Mouse (Mus musculus): ENCODE results near the gene Slc26a8.

DNA sequence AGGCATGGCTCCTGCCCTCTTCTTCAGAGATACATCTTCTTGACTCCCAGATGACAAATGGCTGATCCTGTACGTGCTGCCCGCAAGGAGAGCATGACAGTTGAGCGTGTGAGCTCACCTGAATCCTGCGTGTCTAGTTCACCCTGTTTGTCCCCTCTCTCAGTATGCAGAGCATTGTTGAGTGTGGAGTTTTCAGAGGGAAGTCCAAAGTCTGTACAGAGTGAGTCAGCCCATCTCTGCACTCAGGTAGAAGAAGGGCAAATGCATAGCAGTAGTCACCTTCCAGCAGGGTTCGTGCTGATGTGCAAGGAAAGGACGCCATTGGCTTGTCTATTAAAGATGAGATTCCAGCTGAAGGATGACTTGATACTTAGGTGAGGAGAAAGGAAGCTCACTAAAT is 49.2 kb upstream of the Slc26a8 start:
- no peak for TF ChIP-seq POLR2AphosphoS2 (IDR thresholded peaks at IDR 0.05; ENCODE audit: insufficient read length, low read depth)
- TF ChIP-seq MAX (IDR thresholded peaks at IDR 0.05; ENCODE audit: low read depth), result no peak
- no peak for TF ChIP-seq POLR2A (IDR thresholded peaks at IDR 0.05; ENCODE audit: insufficient read length, low read depth)
- TF ChIP-seq TCF12 (IDR thresholded peaks at IDR 0.05; ENCODE audit: insufficient read depth, poor library complexity, severe bottlenecking), result no peak
- no peak for TF ChIP-seq USF1 (IDR thresholded peaks at IDR 0.05; ENCODE audit: low read depth)
- TF ChIP-seq E2F4 (IDR thresholded peaks at IDR 0.05; ENCODE audit: insufficient read depth), result no peak
- no peak for TF ChIP-seq TCF3 (IDR thresholded peaks at IDR 0.05; ENCODE audit: insufficient read length, low read depth)
- TF ChIP-seq SRF (IDR thresholded peaks at IDR 0.05; ENCODE audit: control insufficient read depth, insufficient read length, low read depth), result no peak
- no peak for TF ChIP-seq REST (IDR thresholded peaks at IDR 0.05; ENCODE audit: insufficient read depth, insufficient read length)
- no peak for TF ChIP-seq CEBPB (IDR thresholded peaks at IDR 0.05; ENCODE audit: insufficient read depth, poor library complexity, severe bottlenecking)
- no peak for TF ChIP-seq MYOG (IDR thresholded peaks at IDR 0.05; ENCODE audit: control insufficient read depth in 1 of 3, insufficient read depth in 1 of 3, insufficient read length in 2 of 3, low read depth in 2 of 3)
- no peak for TF ChIP-seq MYOD1 (IDR thresholded peaks at IDR 0.05; ENCODE audit: control insufficient read depth in 1 of 3, insufficient read length in 2 of 3, low read depth in 2 of 3)
